Comparison of ENCODE assay signal across 8 mouse cellular contexts in the genomic region with DNA sequence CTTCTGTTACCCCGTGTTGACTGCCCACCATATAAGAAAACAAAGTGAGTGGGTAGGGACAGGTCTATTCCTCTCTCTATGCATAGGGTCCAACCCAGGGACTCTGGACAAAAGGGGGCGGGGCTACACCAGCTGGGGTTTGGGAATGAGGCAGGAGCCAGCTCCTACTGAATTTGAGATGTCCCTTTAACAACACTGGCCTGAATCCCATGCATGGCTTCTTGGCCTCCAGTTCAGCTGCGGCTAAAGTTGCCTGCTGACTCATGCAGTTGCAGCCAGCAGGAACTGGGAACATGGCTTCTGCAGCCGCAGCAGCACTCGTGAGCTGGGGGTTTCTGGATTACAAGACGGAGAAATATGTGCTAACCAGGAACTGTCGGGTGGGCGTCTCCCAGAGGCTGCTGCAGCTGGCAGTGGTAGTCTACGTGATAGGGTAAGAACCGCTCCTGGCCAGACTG. TPM values are rescaled to one million over a fixed set of nuclear protein-coding genes. Genes with fewer than 3 reads are reported as not detected.
DNase-seq lines count a peak whose midpoint lies in the region; ATAC-seq and TF ChIP-seq lines count a peak whose summit lies in the region.

Gene P2rx6, plus strand, starts transcription at position 135 of the 458 bp plus-strand sequence.

- peaks cover 56% of the 10 kb centered on the region for H3K27me3 ChIP-seq in forebrain, embryonic 10.5 days (ENCODE audit: poor library complexity, severe bottlenecking)
- H3K27me3 ChIP-seq in heart, postnatal 0 days (ENCODE audit: control insufficient read depth, insufficient read depth, low read length) = 0 out of 2 replicates have a peak, but pooled peaks cover 11% of the 10 kb centered on the region
- peaks cover 67% of the 10 kb centered on the region for H3K27me3 ChIP-seq in limb, embryonic 10.5 days (ENCODE audit: low read depth, poor library complexity, severe bottlenecking)

- H3K36me3 ChIP-seq in forebrain, embryonic 10.5 days (replicated peaks) = no peaks in the 10 kb centered on the region
- H3K36me3 ChIP-seq in heart, postnatal 0 days (replicated peaks; ENCODE audit: control insufficient read depth, insufficient read depth, low read length) = no peaks in the 10 kb centered on the region
- no peaks in the 10 kb centered on the region for H3K36me3 ChIP-seq in limb, embryonic 10.5 days

- H3K27ac ChIP-seq in forebrain, embryonic 10.5 days = peak within 1 kb of the TSS; percentile 81
- peak within 1 kb of the TSS; percentile 14; the same call in 1 of the 2 replicates for H3K27ac ChIP-seq in heart, postnatal 0 days (ENCODE audit: low read depth)
- peak within 1 kb of the TSS; percentile 64; the same call in 1 of the 2 replicates for H3K27ac ChIP-seq in limb, embryonic 10.5 days

- TF ChIP-seq CTCF in heart, postnatal 0 days (IDR thresholded peaks at IDR 0.05; ENCODE audit: low read depth) = no peak

- no peak for TF ChIP-seq EP300 in heart, postnatal 0 days (IDR thresholded peaks at IDR 0.05; ENCODE audit: low read depth)

- H3K9me3 ChIP-seq in forebrain, embryonic 10.5 days = no peaks in the 10 kb centered on the region
- no peaks in the 10 kb centered on the region for H3K9me3 ChIP-seq in heart, postnatal 0 days (replicated peaks; ENCODE audit: control insufficient read depth, low read length)
- no peaks in the 10 kb centered on the region for H3K9me3 ChIP-seq in limb, embryonic 10.5 days (replicated peaks)

- WGBS in forebrain, embryonic 10.5 days = 3% methylated on average over 10 of the region's 10 CpGs
- WGBS in heart, postnatal 0 days = 1% methylated on average over 10 of the region's 10 CpGs
- 6% methylated on average over 10 of the region's 10 CpGs for WGBS in limb, embryonic 10.5 days

- peak within 1 kb of the TSS; percentile 36 for H3K9ac ChIP-seq in heart, postnatal 0 days (replicated peaks; ENCODE audit: low read depth, low read length)

- H3K4me1 ChIP-seq in forebrain, embryonic 10.5 days = peaks cover 50% of the 10 kb centered on the region
- H3K4me1 ChIP-seq in heart, postnatal 0 days (ENCODE audit: control insufficient read depth, insufficient read depth) = peaks cover 11% of the 10 kb centered on the region; the same call in 1 of the 2 replicates
- H3K4me1 ChIP-seq in limb, embryonic 10.5 days = peaks cover 40% of the 10 kb centered on the region

- DNase-seq in monocyte, adult 2 months (ENCODE audit: low read depth in 1 of 2, low spot score in 2 of 2) = peak; percentile 23 to 45
- peak; percentile 73 for DNase-seq in forebrain, embryonic 10.5 days (ENCODE audit: extremely low spot score, low spot score)
- peak; percentile 67 for DNase-seq in heart, postnatal 0 days (ENCODE audit: low spot score)
- peak; percentile 65 for DNase-seq in limb, embryonic 10.5 days (ENCODE audit: low spot score)
- DNase-seq in mesoderm, embryonic 11.5 days (ENCODE audit: low read depth, low spot score) = peak; percentile 60
- DNase-seq in testis, postnatal 10 days (ENCODE audit: low spot score) = peak; percentile 80
- no peak for DNase-seq in spleen, postnatal 36 days (ENCODE audit: low spot score in 2 of 2)

- peak within 1 kb of the TSS; percentile 68 for H3K4me2 ChIP-seq in heart, postnatal 0 days (ENCODE audit: low read depth, low read length)

- peak within 1 kb of the TSS; percentile 49 for H3K4me3 ChIP-seq in forebrain, embryonic 10.5 days
- H3K4me3 ChIP-seq in heart, postnatal 0 days (ENCODE audit: low read depth, low read length) = peak within 1 kb of the TSS; percentile 33
- H3K4me3 ChIP-seq in limb, embryonic 10.5 days = peak within 1 kb of the TSS; percentile 43

- ATAC-seq in monocyte, adult 5-6 weeks (replicated peaks; ENCODE audit: insufficient number of reproducible peaks, low FRiP score, low TSS enrichment, poor library complexity, severe bottlenecking) = no peak
- ATAC-seq in heart, postnatal 0 days (ENCODE audit: insufficient read depth, low read depth) = peak; percentile 66

RNA-seq across cellular contexts. Expression of gene P2rx6, which starts in this region (rescaled TPM):
- total RNA-seq in monocyte, adult 5-6 weeks (2017) = not detected in 3 replicates
- polyA plus RNA-seq in forebrain, embryonic 10.5 days (2016; fragmentation: Nextera tagmentation; extraction: Ambion mirVana) = 0.46 and 0.62 TPM in 2 replicates
- total RNA-seq in heart, postnatal 0 days (2014; rRNA removed; ENCODE audit: low replicate concordance) = 0.31 TPM in 1 of 2 replicates, not detected in the other
- polyA plus RNA-seq in heart, postnatal 0 days (2015; fragmentation: Nextera tagmentation; extraction: Ambion mirVana) = 0.47 and 0.70 TPM in 2 replicates
- 0.08 TPM in 1 of 2 replicates, not detected in the other for polyA plus RNA-seq in limb, embryonic 10.5 days (2016; fragmentation: Nextera tagmentation; extraction: Ambion mirVana)

Comparison
In these comparisons a context has a peak if more than half of its experiments do, and no peak if none do; other contexts are left out.
1. Peak in DNase-seq, H3K4me3 ChIP-seq and H3K27ac ChIP-seq in forebrain, embryonic 10.5 days; RNA of the gene not detected or under 1 TPM.
2. Peak in DNase-seq, ATAC-seq, H3K4me3 ChIP-seq, H3K27ac ChIP-seq, H3K9ac ChIP-seq and H3K4me2 ChIP-seq in heart, postnatal 0 days; RNA of the gene not detected or under 1 TPM.
3. Peak in DNase-seq, H3K4me3 ChIP-seq and H3K27ac ChIP-seq in limb, embryonic 10.5 days; RNA of the gene not detected or under 1 TPM.
4. DNase-seq: peak in monocyte, adult 2 months (2 of 2), mesoderm, embryonic 11.5 days (single experiment) and testis, postnatal 10 days (single experiment); none in spleen, postnatal 36 days (0 of 2).
5. H3K27ac ChIP-seq: peak in every context shown above with its lines; median percentile 81 in forebrain, embryonic 10.5 days; 64 in limb, embryonic 10.5 days; 14 in heart, postnatal 0 days.
6. Peak in every context shown above with its lines, with median percentiles within 50 percentile points of each other: H3K4me3 ChIP-seq.